Mouse (Mus musculus) forebrain, embryonic 11.5 days (tissue): Measurements from ENCODE around the gene Tomm40. TPM values are rescaled to one million over a fixed set of nuclear protein-coding genes. Genes with fewer than 3 reads are reported as not detected.

Source experiments
- ATAC-seq: fragments of 200-750 bp; cut with Nextera tagmentation; replicated peaks from 2 replicates; pipeline ENCODE4 v1.8.0; 2017; ENCODE audit warnings: moderate TSS enrichment; ENCODE audit not compliant: low FRiP score
- DNase-seq: peaks from one replicate; pipeline ENCODE4 v3.0.0-alpha.2; 2017; ENCODE audit warnings: low spot score
- H3K27ac ChIP-seq: fragments of 300-500 bp; sonication (generic); 2 replicates; pipeline ENCODE4 v1.5.1; 2014; ENCODE audit warnings: low read depth, low read length
- H3K27me3 ChIP-seq: fragments of 300-500 bp; sonication (generic); 2 replicates; pipeline ENCODE4 v1.6.1; 2014; ENCODE audit warnings: mild to moderate bottlenecking, low read length, mixed read lengths; ENCODE audit not compliant: control insufficient read depth, insufficient read depth
- H3K36me3 ChIP-seq: fragments of 300-500 bp; sonication (generic); 2 replicates; pipeline ENCODE4 v1.6.1; 2014; ENCODE audit warnings: mild to moderate bottlenecking, low read length, moderate library complexity, mixed read lengths; ENCODE audit not compliant: control insufficient read depth, insufficient read depth
- H3K4me1 ChIP-seq: fragments of 300-500 bp; sonication (generic); replicated peaks from 2 replicates; pipeline ENCODE4 v1.6.1; 2014; ENCODE audit warnings: low read length, mixed read lengths; ENCODE audit not compliant: control insufficient read depth, insufficient read depth
- H3K4me2 ChIP-seq: fragments of 300-500 bp; sonication (generic); 2 replicates; pipeline ENCODE4 v1.6.1; 2014; ENCODE audit warnings: low read depth, mild to moderate bottlenecking, low read length, moderate library complexity, mixed read lengths; ENCODE audit not compliant: severe bottlenecking
- H3K4me3 ChIP-seq: fragments of 300-500 bp; sonication (generic); 2 replicates; pipeline ENCODE4 v1.5.1; 2014; ENCODE audit warnings: low read depth, low read length
- H3K9ac ChIP-seq: fragments of 300-500 bp; sonication (generic); 2 replicates; pipeline ENCODE4 v1.6.1; 2014; ENCODE audit warnings: low read length
- H3K9me3 ChIP-seq: fragments of 300-500 bp; sonication (generic); 2 replicates; pipeline ENCODE4 v1.6.1; 2016; ENCODE audit warnings: low read length, mixed read lengths; ENCODE audit not compliant: control insufficient read depth
- WGBS: fragments of 180-500 bp; shearing (Covaris S2); extraction: QIAGEN DNeasy Blood & Tissue Kit; methylation state at CpG from one replicate; pipeline ENCODE4 v1.1.7; 2014; 5-methylcytosine and 5-hydroxymethylcytosine counted together
- polyA plus RNA-seq: library from polyadenylated mRNA; unstranded; fragments of >200 nt; fragmentation: Nextera tagmentation; extraction: Ambion mirVana; gene quantifications from 2 replicates; pipeline ENCODE4 v1.2.1, GENCODE M21; 2014

The Tomm40 gene
- polyA plus RNA-seq, 1 experiment from 2014 or later = 160 TPM

GRCm38 (mm10) chr7:19666750-19667149, 48.5 kb downstream of the Tomm40 start:
- Histone ChIP-seq H3K36me3 (no peaks in the 10 kb centered on the region), H3K4me2 (no peak overlapping the region), H3K4me1 (peaks cover 12% of the 10 kb centered on the region; the same call in 1 of the 2 replicates), H3K27me3 (no peaks in the 10 kb centered on the region), H3K9ac (no peak overlapping the region), H3K27ac (no peak overlapping the region), H3K4me3 (no peak overlapping the region), H3K9me3 (no peaks in the 10 kb centered on the region)
- WGBS = 54% methylated on average over 3 of the region's 3 CpGs
- ATAC-seq = no peak
- DNase-seq = no peak

GRCm38 (mm10) chr7:19664955-19665841, 50.0 kb downstream of the Tomm40 start, which contains the start of gene Clptm1:
TSS of gene Clptm1 (minus strand) at chr7:19665033.
- ATAC-seq = peak; percentile 88
- no peaks in the 10 kb centered on the region for H3K9me3 ChIP-seq
- under 1% methylated on average over 63 of the region's 63 CpGs for WGBS

GRCm38 (mm10) chr7:19664455-19664954, 50.7 kb downstream of the Tomm40 start:
- no peaks in the 10 kb centered on the region for H3K27me3 ChIP-seq
- peaks cover 12% of the 10 kb centered on the region; the same call in 1 of the 2 replicates for H3K4me1 ChIP-seq
- under 1% methylated on average over 33 of the region's 37 CpGs for WGBS
- H3K36me3 ChIP-seq = no peaks in the 10 kb centered on the region
- DNase-seq = no peak
- H3K9me3 ChIP-seq = no peaks in the 10 kb centered on the region
- H3K27ac ChIP-seq = no peak overlapping the region
- peak overlapping the region; percentile 93 for H3K9ac ChIP-seq
- H3K4me3 ChIP-seq = peak overlapping the region; percentile 99
- ATAC-seq = peak; percentile 66
- peak overlapping the region; percentile 83 for H3K4me2 ChIP-seq

More at GRCm38 (mm10) chr7:19664955-19665841, 50.0 kb downstream of the Tomm40 start, which contains the start of gene Clptm1:
- peak within 1 kb of the TSS; percentile 99 for H3K4me3 ChIP-seq
- H3K36me3 ChIP-seq = no peaks in the 10 kb centered on the region
- no peaks in the 10 kb centered on the region for H3K27me3 ChIP-seq
- peak within 1 kb of the TSS; percentile 83 for H3K4me2 ChIP-seq
- H3K4me1 ChIP-seq = peaks cover 12% of the 10 kb centered on the region; the same call in 1 of the 2 replicates
- DNase-seq = peak; percentile 99
- peak within 1 kb of the TSS; percentile 93 for H3K9ac ChIP-seq
- peak within 1 kb of the TSS; percentile 90 for H3K27ac ChIP-seq

- ATAC-seq = no peak
- no peaks in the 10 kb centered on the region for H3K27me3 ChIP-seq
Observed at GRCm38 (mm10) chr7:19663940-19664339, 51.3 kb downstream of the Tomm40 start.

GRCm38 (mm10) chr7:19652614-19653013, 62.6 kb downstream of the Tomm40 start:
- H3K9ac ChIP-seq = no peak overlapping the region
- DNase-seq (no peak), ATAC-seq (no peak)
- H3K4me3 ChIP-seq = no peak overlapping the region
- no peaks in the 10 kb centered on the region for H3K27me3 ChIP-seq
- H3K36me3 ChIP-seq = no peaks in the 10 kb centered on the region; the same call in none of the 2 replicates
- no peaks in the 10 kb centered on the region for H3K9me3 ChIP-seq
- H3K4me1 ChIP-seq = no peaks in the 10 kb centered on the region
- 94% methylated on average over 2 of the region's 2 CpGs for WGBS
- H3K4me2 ChIP-seq = no peak overlapping the region
- H3K27ac ChIP-seq = no peak overlapping the region

More at GRCm38 (mm10) chr7:19663940-19664339, 51.3 kb downstream of the Tomm40 start:
- Histone ChIP-seq H3K9ac (peak overlapping the region; percentile 93), H3K9me3 (no peaks in the 10 kb centered on the region), H3K4me1 (peaks cover 12% of the 10 kb centered on the region; the same call in 1 of the 2 replicates), H3K4me2 (peak overlapping the region; percentile 83), H3K27ac (no peak overlapping the region), H3K4me3 (peak overlapping the region; percentile 99), H3K36me3 (no peaks in the 10 kb centered on the region)
- DNase-seq = no peak
- 22% methylated on average over 8 of the region's 8 CpGs for WGBS

Other genes starting within 250 kb of the Tomm40 start
- gene Bloc1s3, start 207.1 kb downstream of the Tomm40 start, polyA plus RNA-seq = 2.9 and 4.5 TPM in 2 replicates
- gene Trappc6a, start 207.0 kb downstream of the Tomm40 start, polyA plus RNA-seq = 43.7 and 54.1 TPM in 2 replicates
- gene Nkpd1, start 197.6 kb downstream of the Tomm40 start, polyA plus RNA-seq = 0.11 TPM in 1 of 2 replicates, not detected in the other
- 5.1 and 7.8 TPM in 2 replicates for gene Ppp1r37, start 152.4 kb downstream of the Tomm40 start, polyA plus RNA-seq
- 0.40 and 0.47 TPM in 2 replicates for gene Zfp296, start 138.2 kb downstream of the Tomm40 start, polyA plus RNA-seq
- gene Gemin7, start 137.8 kb downstream of the Tomm40 start, polyA plus RNA-seq = 151 and 156 TPM in 2 replicates
- gene Clasrp, start 111.0 kb downstream of the Tomm40 start, polyA plus RNA-seq = 59.7 and 64.1 TPM in 2 replicates
- 2.9 and 3.7 TPM in 2 replicates for gene Relb, start 86.0 kb downstream of the Tomm40 start, polyA plus RNA-seq
- gene Clptm1, start 50.4 kb downstream of the Tomm40 start, polyA plus RNA-seq = 89.1 and 92.0 TPM in 2 replicates
- gene Apoc2, start 37.5 kb downstream of the Tomm40 start, polyA plus RNA-seq = not detected in 2 replicates
- gene Gm44805, start 34.0 kb downstream of the Tomm40 start, polyA plus RNA-seq = not detected in 2 replicates
- gene Apoc4, start 34.0 kb downstream of the Tomm40 start, polyA plus RNA-seq = not detected in 2 replicates
- 1.00 and 2.0 TPM in 2 replicates for gene Apoc1, start 22.8 kb downstream of the Tomm40 start, polyA plus RNA-seq
- 125 and 152 TPM in 2 replicates for gene Apoe, start 16.2 kb downstream of the Tomm40 start, polyA plus RNA-seq
- gene Nectin2, start 35.0 kb upstream of the Tomm40 start, polyA plus RNA-seq = 56.0 and 59.2 TPM in 2 replicates
- gene Bcam, start 55.6 kb upstream of the Tomm40 start, polyA plus RNA-seq = 17.6 and 21.5 TPM in 2 replicates
- gene Cblc, start 81.4 kb upstream of the Tomm40 start, polyA plus RNA-seq = 0.28 and 0.84 TPM in 2 replicates
- gene Bcl3, start 107.3 kb upstream of the Tomm40 start, polyA plus RNA-seq = 0.51 and 1.1 TPM in 2 replicates
- not detected in 2 replicates for gene Gm19345, start 136.6 kb upstream of the Tomm40 start, polyA plus RNA-seq
- gene Ceacam16, start 145.9 kb upstream of the Tomm40 start, polyA plus RNA-seq = 0.32 TPM in 1 of 2 replicates, not detected in the other
- gene Ceacam19, start 172.5 kb upstream of the Tomm40 start, polyA plus RNA-seq = not detected in 2 replicates
- 2.6 and 2.8 TPM in 2 replicates for gene Pvr, start 205.7 kb upstream of the Tomm40 start, polyA plus RNA-seq
- 0.13 TPM in 1 of 2 replicates, not detected in the other for gene Igsf23, start 235.3 kb upstream of the Tomm40 start, polyA plus RNA-seq
- gene Ceacam20, start 250.0 kb upstream of the Tomm40 start, polyA plus RNA-seq = not detected in 2 replicates